Mouse (Mus musculus) C2C12 (cell line): ENCODE measurements around the gene Zfp143.

Source experiments
- CEBPB ChIP-seq: IDR thresholded peaks from one replicate; pipeline ENCODE4 v1.6.1; 2011; ENCODE audit warnings: low read depth, mild to moderate bottlenecking, control low read depth, moderate library complexity
- CTCF ChIP-seq: IDR thresholded peaks from one replicate; pipeline ENCODE4 v1.5.1; 2011; ENCODE audit not compliant: control insufficient read depth, insufficient read depth, insufficient read length
- FOSL1 ChIP-seq: IDR thresholded peaks from one replicate; pipeline ENCODE4 v1.8.0; 2011; ENCODE audit warnings: mild to moderate bottlenecking, low read length; ENCODE audit not compliant: poor library complexity, insufficient read depth, severe bottlenecking
- MAX ChIP-seq: IDR thresholded peaks from one replicate; pipeline ENCODE4 v1.6.1; 2011; ENCODE audit warnings: mild to moderate bottlenecking, control low read depth
- MYOD1 ChIP-seq: IDR thresholded peaks from one replicate; pipeline ENCODE4 v1.6.1; 2011; ENCODE audit warnings: low read depth; ENCODE audit not compliant: control insufficient read depth, insufficient read length
- USF1 ChIP-seq: IDR thresholded peaks from one replicate; pipeline ENCODE4 v1.6.1; 2011; ENCODE audit warnings: low read depth, mild to moderate bottlenecking, control low read depth, moderate library complexity

DNA sequence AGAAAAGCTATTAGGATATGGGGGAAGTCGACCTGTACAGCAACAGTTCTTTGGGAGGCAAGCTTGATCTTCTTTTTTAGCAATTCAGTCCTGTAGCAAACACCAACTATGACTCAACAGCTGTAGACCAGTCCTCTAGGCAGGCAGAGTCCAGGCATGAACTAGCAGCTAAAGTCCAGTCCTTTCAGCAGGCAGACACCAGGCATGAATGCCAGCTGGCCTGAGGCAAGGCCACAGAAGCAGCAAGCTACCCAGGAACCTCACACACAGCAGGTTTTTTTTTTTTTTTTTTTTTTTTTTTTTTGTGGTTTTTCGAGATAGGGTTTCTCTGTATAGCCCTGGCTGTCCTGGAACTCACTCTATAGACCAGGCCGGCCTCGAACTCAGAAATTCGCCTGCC, 73.0 kb downstream of the Zfp143 start:
- no peak for TF ChIP-seq CTCF
- TF ChIP-seq MYOD1 = no peak
- TF ChIP-seq FOSL1 = no peak
- TF ChIP-seq USF1 = no peak
- no peak for TF ChIP-seq CEBPB
- TF ChIP-seq MAX = no peak
